Mouse (Mus musculus) cerebellum, postnatal 10 days (tissue): ENCODE measurements around the gene Fcmr.
A peak's percentile ranks its signal among the peaks of the same experiment; 100 is the strongest.

Experiments
- DNase-seq, 2 experiments: peaks; one replicate each; pipeline ENCODE4 v3.0.0; 2021; ENCODE audit warnings: mixed read lengths in 2 of 2

The Fcmr gene

GRCm38 (mm10) chr1:130864238-130864637 is 1.2 kb upstream of the Fcmr start:
- no peak for DNase-seq

- DNase-seq: no peak
Observed at GRCm38 (mm10) chr1:130864741-130865140, 728 bp upstream of the Fcmr start.

- DNase-seq: no peak
Observed at GRCm38 (mm10) chr1:130872912-130873311, 7.4 kb downstream of the Fcmr start.

GRCm38 (mm10) chr1:130875139-130875538 is 9.7 kb downstream of the Fcmr start:
- DNase-seq: peak; percentile 76 to 84

- DNase-seq: no peak
Observed at GRCm38 (mm10) chr1:130875910-130876309, 10.4 kb downstream of the Fcmr start.

- DNase-seq: peak; percentile 81 to 92
Observed at GRCm38 (mm10) chr1:130876931-130877509, 11.6 kb downstream of the Fcmr start.

GRCm38 (mm10) chr1:130877889-130878614 is 12.6 kb downstream of the Fcmr start:
- DNase-seq: peak; percentile 79 to 80

GRCm38 (mm10) chr1:130879927-130880326 is 14.5 kb downstream of the Fcmr start:
- no peak for DNase-seq

GRCm38 (mm10) chr1:130883146-130883545 is 17.7 kb downstream of the Fcmr start:
- DNase-seq: no peak

- no peak for DNase-seq
Observed at GRCm38 (mm10) chr1:130887354-130887753, 21.9 kb downstream of the Fcmr start, which contains the start of gene Il24. Il24 (minus strand) TSS chr1:130887454.

GRCm38 (mm10) chr1:130892446-130892845 is 27.0 kb downstream of the Fcmr start:
- no peak for DNase-seq

GRCm38 (mm10) chr1:130893329-130894040 is 28.0 kb downstream of the Fcmr start:
- DNase-seq: no peak

GRCm38 (mm10) chr1:130894468-130894867 is 29.0 kb downstream of the Fcmr start:
- DNase-seq: no peak

GRCm38 (mm10) chr1:130902505-130902904 is 37.0 kb downstream of the Fcmr start:
- no peak for DNase-seq

- DNase-seq: no peak
Observed at GRCm38 (mm10) chr1:130911401-130912010, 46.0 kb downstream of the Fcmr start, which contains the start of gene Il20. Il20 (minus strand) TSS chr1:130911451.

- no peak for DNase-seq
Observed at GRCm38 (mm10) chr1:130918323-130918980, 53.0 kb downstream of the Fcmr start.

- no peak for DNase-seq
Observed at GRCm38 (mm10) chr1:130926484-130926883, 61.0 kb downstream of the Fcmr start.
